Mouse (Mus musculus): ENCODE data around the gene Lhx2.

GRCm38 (mm10) chr2:38395869-38396236, 56.8 kb downstream of the Lhx2 start:
- TF ChIP-seq EP300 (IDR thresholded peaks at IDR 0.05; ENCODE audit: low read depth) (no peak), CTCF (IDR thresholded peaks at IDR 0.05; ENCODE audit: low read depth) (no peak)

Measured in heart, postnatal 0 days (tissue).